Mouse (Mus musculus) lung, postnatal 0 days (tissue): ENCODE results near the gene Adamts6. TPM values are rescaled to one million over a fixed set of nuclear protein-coding genes. Genes with fewer than 3 reads are reported as not detected.

Experiments
- ATAC-seq: fragments of 200-750 bp; cut with Nextera tagmentation; 2 replicates; pipeline ENCODE4 v1.8.0; 2017; ENCODE audit warnings: moderate library complexity
- DNase-seq: peaks from one replicate; pipeline ENCODE4 v3.0.0-alpha.2; 2016; ENCODE audit warnings: low spot score
- H3K27ac ChIP-seq: fragments of 300-500 bp; sonication (generic); 2 replicates; pipeline ENCODE4 v1.5.1; 2014; ENCODE audit warnings: antibody characterized with exemption, mild to moderate bottlenecking, low read length, mixed read lengths
- H3K27me3 ChIP-seq: fragments of 300-500 bp; sonication (generic); replicated peaks from 2 replicates; pipeline ENCODE4 v1.6.1; 2014; ENCODE audit warnings: low read length, mixed read lengths; ENCODE audit not compliant: insufficient read depth
- H3K36me3 ChIP-seq: fragments of 300-500 bp; sonication (generic); 2 replicates; pipeline ENCODE4 v1.6.1; 2014; ENCODE audit warnings: low read length, mixed read lengths; ENCODE audit not compliant: insufficient read depth
- H3K4me1 ChIP-seq: fragments of 300-500 bp; sonication (generic); 2 replicates; pipeline ENCODE4 v1.6.1; 2014; ENCODE audit warnings: antibody characterized with exemption, low read depth, low read length, mixed read lengths; ENCODE audit not compliant: insufficient read depth
- H3K4me2 ChIP-seq: fragments of 300-500 bp; sonication (generic); replicated peaks from 2 replicates; pipeline ENCODE4 v1.6.1; 2014; ENCODE audit warnings: low read depth, mild to moderate bottlenecking, low read length, moderate library complexity, mixed read lengths
- H3K4me3 ChIP-seq: fragments of 300-500 bp; sonication (generic); 2 replicates; pipeline ENCODE4 v1.5.1; 2014; ENCODE audit warnings: low read depth, low read length
- H3K9ac ChIP-seq: fragments of 300-500 bp; sonication (generic); replicated peaks from 2 replicates; pipeline ENCODE4 v1.6.1; 2014; ENCODE audit warnings: low read depth, mild to moderate bottlenecking
- H3K9me3 ChIP-seq: fragments of 300-500 bp; sonication (generic); 2 replicates; pipeline ENCODE4 v1.6.1; 2016; ENCODE audit warnings: low read length, mixed read lengths
- CTCF ChIP-seq: IDR thresholded peaks from 2 replicates; pipeline ENCODE4 v1.5.1; 2016; ENCODE audit warnings: antibody characterized with exemption, mild to moderate bottlenecking
- EP300 ChIP-seq: IDR thresholded peaks from 2 replicates; pipeline ENCODE4 v1.6.1; 2016; ENCODE audit warnings: antibody characterized with exemption, mild to moderate bottlenecking, control low read depth
- WGBS: fragments of 180-500 bp; shearing (Covaris S2); extraction: QIAGEN DNeasy Blood & Tissue Kit; methylation state at CpG from one replicate; pipeline ENCODE4 v1.1.7; 2014; 5-methylcytosine and 5-hydroxymethylcytosine counted together
- polyA plus RNA-seq: library from polyadenylated mRNA; unstranded; fragments of >200 nt; fragmentation: Nextera tagmentation; extraction: Ambion mirVana; gene quantifications from 2 replicates; pipeline ENCODE4 v1.2.1, GENCODE M21; 2015

The Adamts6 gene
- polyA plus RNA-seq, 1 experiment from 2014 or later = 1.1 TPM

DNA sequence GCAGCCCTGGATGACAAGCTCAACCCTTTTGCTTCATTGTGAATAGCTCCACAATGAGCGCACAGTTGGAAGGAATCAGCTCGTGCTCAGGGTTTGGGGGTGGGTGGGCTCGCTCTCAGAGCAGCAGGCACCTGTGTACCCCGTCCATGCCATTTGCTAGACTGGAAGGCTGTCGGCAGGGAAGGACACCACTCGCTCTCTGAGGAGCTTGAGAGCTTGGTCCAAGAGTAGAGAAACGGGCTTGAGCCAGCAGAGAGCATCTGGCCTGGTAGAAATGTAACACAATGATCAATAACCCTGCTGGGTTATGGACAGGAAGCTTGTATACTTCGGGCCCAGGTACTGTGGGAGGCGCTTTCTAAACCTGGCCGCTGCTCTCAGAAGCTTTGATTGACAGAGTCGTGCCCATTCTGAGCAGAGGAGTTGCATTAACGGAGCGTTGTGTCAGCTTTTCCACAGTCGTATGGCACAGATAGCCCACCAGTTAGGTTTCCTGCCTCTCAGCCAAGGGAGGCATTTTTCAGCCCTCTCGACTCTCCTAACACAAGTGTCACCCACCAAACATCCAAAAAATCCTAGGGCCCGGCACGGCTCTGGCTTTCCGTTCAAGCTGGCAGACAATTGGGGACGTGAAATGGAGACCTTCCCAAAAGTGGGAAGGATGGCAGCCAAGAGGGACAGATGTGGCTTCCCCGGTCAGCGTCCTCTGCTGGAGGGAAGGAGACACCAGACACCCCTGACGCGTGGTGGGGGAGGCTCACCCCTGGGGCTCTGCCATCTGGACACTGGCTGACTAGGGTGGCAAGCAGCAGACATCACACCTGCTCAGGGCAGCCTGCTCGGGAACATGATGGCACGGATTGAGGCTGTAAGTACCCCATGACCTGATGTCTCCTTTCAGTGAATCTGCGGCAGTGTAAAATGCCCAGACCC is 222.2 kb downstream of the Adamts6 start:
- H3K9ac ChIP-seq = no peak overlapping the region
- WGBS = 75% methylated on average over 26 of the region's 26 CpGs
- H3K9me3 ChIP-seq = no peaks in the 10 kb centered on the region
- no peak overlapping the region for H3K4me2 ChIP-seq
- no peak overlapping the region for H3K4me3 ChIP-seq
- H3K4me1 ChIP-seq = peaks cover 7% of the 10 kb centered on the region; the same call in 1 of the 2 replicates
- no peak for TF ChIP-seq CTCF
- no peak for TF ChIP-seq EP300
- no peaks in the 10 kb centered on the region for H3K36me3 ChIP-seq
- H3K27me3 ChIP-seq = no peaks in the 10 kb centered on the region
- DNase-seq = no peak
- 0 out of 2 replicates have a peak, but pooled peaks have one; percentile 20 for ATAC-seq
- no peak overlapping the region for H3K27ac ChIP-seq

DNA sequence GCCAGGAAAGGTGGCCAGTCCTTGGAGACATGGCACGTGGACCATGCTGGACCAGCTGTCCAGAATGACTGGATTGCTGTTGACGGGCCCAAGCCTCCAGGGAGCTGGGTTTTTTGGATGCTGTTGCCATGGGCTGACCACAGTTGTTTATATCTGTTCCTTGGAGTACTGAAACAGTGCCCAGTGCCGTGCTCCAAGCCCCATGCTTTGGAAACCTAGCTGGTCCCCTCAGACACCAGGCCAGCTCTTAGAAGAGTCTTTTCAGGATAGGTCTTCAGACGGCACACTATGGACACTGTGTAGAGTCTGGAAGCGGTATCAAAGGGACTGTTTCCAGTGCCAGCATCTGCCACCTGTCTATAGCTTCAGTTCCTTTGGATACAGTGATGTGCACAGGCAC is 223.1 kb downstream of the Adamts6 start:
- TF ChIP-seq CTCF = no peak
- no peak for TF ChIP-seq EP300
- no peaks in the 10 kb centered on the region for H3K36me3 ChIP-seq
- no peaks in the 10 kb centered on the region for H3K9me3 ChIP-seq
- H3K9ac ChIP-seq = no peak overlapping the region
- WGBS = 74% methylated on average over 5 of the region's 5 CpGs
- no peaks in the 10 kb centered on the region for H3K27me3 ChIP-seq
- no peak overlapping the region for H3K4me2 ChIP-seq
- no peak overlapping the region for H3K27ac ChIP-seq
- H3K4me3 ChIP-seq = no peak overlapping the region
- no peak for DNase-seq
- ATAC-seq = no peak
- H3K4me1 ChIP-seq = peaks cover 7% of the 10 kb centered on the region; the same call in 1 of the 2 replicates

DNA sequence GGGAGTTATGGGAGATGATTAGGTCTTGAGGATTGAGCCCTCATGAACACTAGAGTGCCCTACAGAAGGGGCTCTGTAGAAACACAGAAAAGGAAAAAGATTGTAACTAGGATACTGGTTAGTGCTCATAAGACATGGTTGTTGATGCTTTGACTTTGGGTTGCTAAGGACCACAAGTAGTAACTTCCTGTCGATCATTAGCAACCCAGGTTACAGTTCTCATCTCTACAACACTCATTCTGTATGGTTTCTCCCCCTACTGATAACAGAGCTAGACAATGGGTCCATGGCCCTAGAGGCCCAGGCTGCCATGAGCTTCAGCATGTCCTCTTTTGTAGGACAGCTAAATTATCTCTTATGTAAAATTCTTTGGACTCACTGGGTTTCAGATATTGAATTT is 227.4 kb downstream of the Adamts6 start:
- DNase-seq (no peak), ATAC-seq (no peak)
- 92% methylated on average over 1 of the region's 1 CpGs for WGBS
- Histone ChIP-seq H3K36me3 (no peaks in the 10 kb centered on the region), H3K9ac (no peak overlapping the region), H3K4me3 (no peak overlapping the region), H3K27ac (no peak overlapping the region), H3K4me1 (0 out of 2 replicates have a peak, but pooled peaks cover 3% of the 10 kb centered on the region), H3K27me3 (no peaks in the 10 kb centered on the region), H3K4me2 (no peak overlapping the region), H3K9me3 (no peaks in the 10 kb centered on the region)
- TF ChIP-seq CTCF = no peak
- TF ChIP-seq EP300 = no peak

DNA sequence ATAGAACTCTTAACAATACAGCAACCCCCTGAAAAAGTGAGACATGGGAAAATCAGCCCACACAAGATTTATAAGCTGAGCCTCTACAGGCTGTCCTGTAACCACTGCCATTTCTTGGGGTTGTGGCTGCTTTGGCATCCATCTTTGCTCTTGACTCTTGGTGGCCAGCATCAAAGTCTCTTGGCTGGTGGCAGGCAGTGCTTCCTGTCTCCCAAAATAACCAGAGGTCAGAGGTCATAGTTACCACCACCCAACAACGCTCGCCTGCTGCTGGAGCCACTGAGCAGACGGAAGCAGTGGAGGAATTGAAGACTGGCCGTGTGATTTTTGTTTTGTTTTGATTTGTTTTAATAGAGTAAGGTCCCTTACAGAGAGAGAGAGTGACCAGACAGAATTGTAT is 228.5 kb downstream of the Adamts6 start:
- 51% methylated on average over 4 of the region's 4 CpGs for WGBS
- Histone ChIP-seq H3K4me2 (no peak overlapping the region), H3K36me3 (no peaks in the 10 kb centered on the region), H3K27ac (no peak overlapping the region), H3K27me3 (no peaks in the 10 kb centered on the region), H3K9ac (no peak overlapping the region), H3K4me3 (no peak overlapping the region), H3K9me3 (no peaks in the 10 kb centered on the region), H3K4me1 (0 out of 2 replicates have a peak, but pooled peaks cover 3% of the 10 kb centered on the region)
- no peak for TF ChIP-seq CTCF
- no peak for TF ChIP-seq EP300
- DNase-seq (no peak), ATAC-seq (no peak)

DNA sequence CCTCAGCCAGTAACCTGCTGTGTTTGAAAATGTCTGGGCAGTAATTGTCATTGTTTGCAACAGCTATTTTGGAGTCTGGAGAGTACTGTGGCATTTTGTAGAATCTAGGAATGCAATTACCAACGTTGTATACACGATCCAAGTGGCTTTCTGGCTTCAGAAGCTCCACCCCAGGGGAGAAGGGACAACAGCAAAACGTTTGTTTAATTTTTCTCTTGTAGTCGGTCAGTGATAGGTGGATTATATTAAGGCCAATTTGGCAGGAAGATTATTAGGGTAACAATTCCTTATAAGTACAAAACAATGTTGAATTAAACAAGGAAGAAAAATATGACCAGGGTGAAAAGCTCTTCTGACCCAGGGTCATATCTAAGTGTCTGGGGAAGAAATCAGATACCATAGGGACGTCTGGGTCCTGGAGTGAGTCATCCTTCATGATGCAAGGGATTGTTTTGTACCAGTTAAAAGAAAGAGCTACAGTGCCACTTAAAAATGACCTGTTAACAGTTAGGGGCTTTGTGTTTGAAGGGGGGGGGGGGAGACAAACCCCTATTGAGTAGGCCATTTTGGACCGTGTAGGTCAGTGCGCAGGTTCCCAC is 229.2 kb downstream of the Adamts6 start:
- Histone ChIP-seq H3K9me3 (no peaks in the 10 kb centered on the region), H3K36me3 (no peaks in the 10 kb centered on the region), H3K9ac (no peak overlapping the region), H3K27ac (no peak overlapping the region), H3K4me1 (0 out of 2 replicates have a peak, but pooled peaks cover 3% of the 10 kb centered on the region), H3K4me2 (no peak overlapping the region), H3K27me3 (no peaks in the 10 kb centered on the region), H3K4me3 (no peak overlapping the region)
- DNase-seq = peak; percentile 54
- 30% methylated on average over 7 of the region's 7 CpGs for WGBS
- TF ChIP-seq CTCF (no peak), EP300 (no peak)
- peak; percentile 63 for ATAC-seq

DNA sequence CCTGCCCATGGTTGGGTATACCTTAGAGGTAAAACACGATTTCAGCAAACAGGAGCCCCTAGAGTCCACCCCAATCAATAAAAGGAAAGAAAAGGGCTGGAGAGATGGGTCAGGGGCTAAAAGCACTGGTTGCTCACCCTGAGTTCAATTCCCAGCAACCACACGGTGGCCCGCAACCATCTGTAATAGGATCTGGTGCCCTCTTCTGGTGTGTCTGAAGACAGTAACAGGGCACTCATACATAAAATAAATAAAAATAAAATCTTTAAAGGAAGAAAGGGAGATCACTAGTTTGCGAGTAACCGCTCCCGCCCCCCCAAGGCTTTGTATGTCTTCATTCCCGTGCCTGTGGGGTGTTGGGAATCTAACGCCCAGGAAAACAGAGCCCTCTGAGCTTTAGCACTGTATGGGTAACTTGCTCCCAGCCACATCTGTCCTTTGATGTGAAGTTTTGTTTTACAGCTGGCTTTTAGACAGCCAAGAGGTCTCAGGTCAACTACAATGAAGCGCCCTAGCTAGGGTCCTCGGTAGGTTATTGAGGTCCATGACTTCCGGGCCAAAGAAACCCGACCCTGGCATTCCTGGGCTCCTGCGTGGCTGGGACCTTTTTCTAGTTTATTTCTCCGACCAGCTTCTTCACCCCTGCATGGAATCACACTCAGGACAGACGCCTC is 230.1 kb downstream of the Adamts6 start:
- DNase-seq (peak; percentile 32), ATAC-seq (peak; percentile 38)
- 44% methylated on average over 15 of the region's 15 CpGs for WGBS
- no peaks in the 10 kb centered on the region for H3K36me3 ChIP-seq
- H3K27ac ChIP-seq = peak overlapping the region; percentile 57
- 0 out of 2 replicates have a peak, but pooled peaks cover 3% of the 10 kb centered on the region for H3K4me1 ChIP-seq
- TF ChIP-seq CTCF = peak; percentile 23; the same call in 1 of the 2 replicates
- TF ChIP-seq EP300 = 0 out of 2 replicates have a peak, but pooled peaks have one; percentile 19
- peak overlapping the region; percentile 33 for H3K4me3 ChIP-seq
- H3K9me3 ChIP-seq = no peaks in the 10 kb centered on the region
- H3K9ac ChIP-seq = 0 out of 2 replicates have a peak overlapping the region, but pooled peaks have one; percentile 19
- peak overlapping the region; percentile 65 for H3K4me2 ChIP-seq
- no peaks in the 10 kb centered on the region for H3K27me3 ChIP-seq
